Mouse (Mus musculus): Measurements from ENCODE around the gene Smim10l1.

Gene Smim10l1

DNA sequence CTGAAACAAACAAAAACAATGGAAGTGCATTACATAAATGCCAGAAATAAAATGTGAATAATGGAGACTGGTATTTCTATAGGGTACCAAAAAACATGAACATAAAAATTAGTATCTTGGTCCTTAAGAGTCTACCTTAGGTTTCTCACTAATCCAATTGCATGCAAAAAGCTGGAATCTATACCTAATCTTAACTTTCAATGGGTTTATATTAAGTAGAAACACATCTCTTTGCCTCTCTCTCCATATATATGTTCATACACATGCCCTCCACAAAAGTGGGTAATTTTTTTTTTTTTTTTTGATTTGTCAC lies at the start of gene Smim10l1:
Gene Smim10l1 (plus strand): TSS at position 301 of the 313 bp plus-strand sequence.
- peak; percentile 3 for DNase-seq (ENCODE audit: low read depth)

DNA sequence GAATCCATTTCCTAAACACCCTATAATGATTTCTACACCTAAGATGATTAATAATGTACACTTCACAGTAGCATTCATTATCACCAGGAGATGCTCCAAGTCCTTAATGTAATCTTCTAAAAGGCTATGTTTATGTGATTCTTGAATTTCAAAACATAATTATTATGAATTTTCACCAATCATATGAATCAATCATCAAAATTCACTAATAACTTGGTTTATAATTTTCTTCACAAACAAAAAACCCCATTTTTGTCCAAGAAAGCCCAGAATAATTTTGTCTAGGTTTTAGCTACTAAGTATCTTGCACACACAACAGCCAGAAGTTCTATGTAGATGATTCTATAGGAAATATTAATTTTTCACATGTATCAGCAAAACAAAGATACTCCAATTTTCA lies 49.0 kb upstream of the Smim10l1 start, which contains the start of gene Tas2r140:
Gene Tas2r140 (minus strand): TSS at position 101 of the 400 bp plus-strand sequence.
- DNase-seq (ENCODE audit: low read depth), result no peak

DNA sequence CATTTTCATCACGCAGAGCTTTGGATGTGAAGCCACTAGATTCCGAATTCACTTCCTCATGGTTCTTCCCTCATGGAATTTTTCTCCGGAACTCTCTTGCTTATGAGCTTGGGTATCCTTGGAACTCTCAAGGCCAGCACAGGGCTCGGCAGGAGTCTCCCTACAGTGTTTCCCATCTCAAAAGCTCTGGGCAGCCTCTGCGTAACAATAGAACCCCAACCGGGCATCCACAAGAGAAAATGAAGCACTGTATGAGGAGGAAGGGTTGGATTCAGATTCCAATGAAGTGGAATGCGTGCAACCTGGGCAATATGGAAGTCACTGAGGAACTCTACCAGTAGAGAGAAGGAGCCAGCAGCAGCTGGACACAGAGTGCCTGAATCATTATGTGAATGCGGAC lies 12.5 kb upstream of the Smim10l1 start:
- DNase-seq (ENCODE audit: low read depth), result no peak

DNA sequence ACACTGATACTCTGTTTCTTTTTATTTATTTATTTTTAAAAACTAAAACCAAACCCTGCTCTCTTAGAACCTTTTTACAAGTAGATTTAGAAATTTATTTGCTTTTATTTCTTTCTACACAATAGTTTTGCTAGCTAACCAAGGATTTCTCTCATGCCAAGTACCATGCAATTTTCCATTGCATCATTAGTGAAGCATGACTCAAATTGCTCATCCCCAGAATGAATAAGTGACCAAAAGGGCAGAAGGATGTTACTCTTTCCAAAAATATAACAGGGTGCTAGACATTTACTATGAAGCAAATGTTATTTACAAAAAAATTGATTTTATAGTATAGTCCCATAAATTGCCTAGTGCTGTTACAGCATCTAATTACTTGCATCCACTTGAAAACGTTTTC lies 2.3 kb upstream of the Smim10l1 start:
- peak; percentile 8 for DNase-seq (ENCODE audit: low read depth)

DNA sequence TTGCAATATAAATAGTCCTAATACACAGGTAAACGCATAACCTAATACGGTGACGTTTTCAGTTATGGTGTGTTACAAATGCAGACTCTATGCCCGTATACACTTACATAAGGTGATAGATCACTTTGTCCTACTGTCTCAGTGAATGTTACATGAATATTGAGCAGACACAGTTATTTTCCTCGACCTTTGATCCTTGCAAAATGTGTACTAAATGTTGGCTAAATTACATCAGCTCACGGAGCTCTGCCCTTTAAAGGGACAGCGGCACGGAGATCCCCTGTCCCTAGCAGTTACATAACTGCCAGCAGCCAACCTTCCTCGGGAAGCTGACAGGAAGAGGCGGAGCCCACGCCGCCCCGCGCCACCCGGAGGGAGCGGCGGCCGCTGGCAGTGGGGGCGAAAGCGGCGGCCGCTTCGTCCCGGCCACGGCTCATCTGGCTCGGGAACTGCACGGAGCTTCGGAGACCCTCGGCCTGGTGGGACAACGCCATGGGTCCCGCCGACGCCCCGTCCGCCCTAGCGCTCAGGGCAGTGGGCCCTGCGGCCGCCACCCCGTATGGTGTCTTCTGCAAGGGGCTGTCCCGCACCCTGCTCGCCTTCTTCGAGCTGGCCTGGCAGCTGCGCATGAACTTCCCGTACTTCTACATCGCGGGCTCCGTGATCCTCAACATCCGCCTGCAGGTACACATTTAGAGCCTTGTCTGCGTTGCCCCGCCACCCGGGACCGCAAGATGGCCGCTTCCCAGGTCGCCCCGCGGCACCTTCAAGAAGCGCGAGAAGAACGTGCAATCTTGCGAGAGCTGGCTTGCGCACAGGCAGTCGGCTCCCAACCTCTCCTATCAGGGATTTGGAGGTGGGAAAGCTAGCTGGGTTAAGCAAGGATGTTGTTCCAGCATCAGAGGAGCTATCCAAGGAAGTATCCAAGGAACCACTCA lies 482 bp downstream of the Smim10l1 start:
- DNase-seq (ENCODE audit: low read depth), result peak; percentile 91

Measured in 416B (cell line).